Mouse (Mus musculus) hindbrain, embryonic 14.5 days (tissue): ENCODE results near the gene Porcn. TPM values are rescaled to one million over a fixed set of nuclear protein-coding genes. Genes with fewer than 3 reads are reported as not detected.

ENCODE experiments used
- ATAC-seq: fragments of 200-750 bp; cut with Nextera tagmentation; 2 replicates; pipeline ENCODE4 v1.8.0; 2017; ENCODE audit warnings: moderate number of reproducible peaks, mild to moderate bottlenecking, moderate TSS enrichment, moderate library complexity; ENCODE audit not compliant: low FRiP score
- DNase-seq: peaks from one replicate; pipeline ENCODE4 v3.0.0-alpha.2; 2015; ENCODE audit warnings: low spot score
- H3K27ac ChIP-seq: fragments of 300-500 bp; sonication (generic); 2 replicates; pipeline ENCODE4 v1.5.1; 2014; ENCODE audit warnings: mild to moderate bottlenecking, moderate library complexity
- H3K27me3 ChIP-seq: fragments of 300-500 bp; sonication (generic); 2 replicates; pipeline ENCODE4 v1.6.1; 2014; ENCODE audit warnings: mild to moderate bottlenecking, low read length, mixed read lengths; ENCODE audit not compliant: control insufficient read depth, insufficient read depth
- H3K36me3 ChIP-seq: fragments of 300-500 bp; sonication (generic); replicated peaks from 2 replicates; pipeline ENCODE4 v1.6.1; 2014; ENCODE audit not compliant: control insufficient read depth, insufficient read depth
- H3K4me1 ChIP-seq: fragments of 300-500 bp; sonication (generic); replicated peaks from 2 replicates; pipeline ENCODE4 v1.6.1; 2014; ENCODE audit warnings: antibody characterized with exemption, low read length, mixed read lengths; ENCODE audit not compliant: control insufficient read depth, insufficient read depth
- H3K4me2 ChIP-seq: fragments of 300-500 bp; sonication (generic); replicated peaks from 2 replicates; pipeline ENCODE4 v1.6.1; 2014; ENCODE audit warnings: mild to moderate bottlenecking, moderate library complexity
- H3K4me3 ChIP-seq: fragments of 300-500 bp; sonication (generic); replicated peaks from 2 replicates; pipeline ENCODE4 v1.5.1; 2014; ENCODE audit warnings: mild to moderate bottlenecking, low read length
- H3K9ac ChIP-seq: fragments of 300-500 bp; sonication (generic); 2 replicates; pipeline ENCODE4 v1.6.1; 2014
- H3K9me3 ChIP-seq: fragments of 300-500 bp; sonication (generic); 2 replicates; pipeline ENCODE4 v1.6.1; 2016; ENCODE audit warnings: low read length; ENCODE audit not compliant: control insufficient read depth
- WGBS: fragments of 180-500 bp; shearing (Covaris S2); extraction: QIAGEN DNeasy Blood & Tissue Kit; methylation state at CpG from one replicate; pipeline ENCODE4 v1.1.7; 2014; 5-methylcytosine and 5-hydroxymethylcytosine counted together
- polyA plus RNA-seq: library from polyadenylated mRNA; unstranded; fragments of >200 nt; fragmentation: Nextera tagmentation; extraction: Ambion mirVana; gene quantifications from 2 replicates; pipeline ENCODE4 v1.2.1, GENCODE M21; 2014

The Porcn gene
- 45.0 and 46.9 TPM in 2 replicates for polyA plus RNA-seq

- Histone ChIP-seq H3K4me1 (no peaks in the 10 kb centered on the region), H3K36me3 (peaks cover 8% of the 10 kb centered on the region; the same call in 1 of the 2 replicates), H3K27ac (peak within 1 kb of the TSS; percentile 69), H3K4me2 (peak within 1 kb of the TSS; percentile 53), H3K27me3 (no peaks in the 10 kb centered on the region), H3K9ac (peak within 1 kb of the TSS; percentile 75), H3K4me3 (peak within 1 kb of the TSS; percentile 56), H3K9me3 (no peaks in the 10 kb centered on the region)
- 11% methylated on average over 41 of the region's 46 CpGs for WGBS
- ATAC-seq = peak; percentile 96
- DNase-seq = peak; percentile 79
Measured at GRCm38 (mm10) chrX:8206015-8206693, at the start of gene Porcn. Gene Porcn, minus strand, starts transcription at chrX:8206525.

DNA sequence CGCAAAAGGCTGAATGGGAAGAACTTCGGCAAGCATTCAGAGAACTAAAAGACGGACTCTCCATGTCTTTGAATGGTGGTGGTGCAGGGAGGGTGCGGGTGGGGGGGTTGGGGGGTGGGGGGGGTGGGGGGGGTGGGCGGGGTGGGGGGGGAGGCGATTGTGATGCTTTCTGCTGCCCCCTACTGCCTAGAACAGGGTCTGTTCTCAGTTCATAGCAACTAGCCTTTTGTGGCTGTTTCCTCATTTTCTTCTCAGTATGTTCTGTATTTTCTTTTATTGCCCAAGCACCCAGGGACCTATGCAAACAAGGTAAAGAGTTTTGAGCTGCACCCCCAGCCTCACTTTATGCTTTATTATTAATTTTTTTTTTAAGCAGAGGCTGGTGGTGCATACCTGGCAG lies 49.5 kb upstream of the Porcn start:
- DNase-seq (no peak), ATAC-seq (no peak)
- Histone ChIP-seq H3K36me3 (no peaks in the 10 kb centered on the region), H3K9ac (no peak overlapping the region), H3K4me1 (peaks cover 6% of the 10 kb centered on the region; the same call in 1 of the 2 replicates), H3K27me3 (no peaks in the 10 kb centered on the region), H3K4me2 (no peak overlapping the region), H3K9me3 (no peaks in the 10 kb centered on the region), H3K27ac (no peak overlapping the region), H3K4me3 (no peak overlapping the region)
- 36% methylated on average over 3 of the region's 6 CpGs for WGBS

- DNase-seq (no peak), ATAC-seq (no peak)
- Histone ChIP-seq H3K4me2 (no peak overlapping the region), H3K36me3 (peaks cover 5% of the 10 kb centered on the region; the same call in 1 of the 2 replicates), H3K9ac (no peak overlapping the region), H3K27me3 (no peaks in the 10 kb centered on the region), H3K27ac (no peak overlapping the region), H3K9me3 (no peaks in the 10 kb centered on the region), H3K4me1 (peaks cover 6% of the 10 kb centered on the region; the same call in 1 of the 2 replicates), H3K4me3 (no peak overlapping the region)
- 81% methylated on average over 2 of the region's 2 CpGs for WGBS
Measured at GRCm38 (mm10) chrX:8253711-8254110, 47.4 kb upstream of the Porcn start.

DNA sequence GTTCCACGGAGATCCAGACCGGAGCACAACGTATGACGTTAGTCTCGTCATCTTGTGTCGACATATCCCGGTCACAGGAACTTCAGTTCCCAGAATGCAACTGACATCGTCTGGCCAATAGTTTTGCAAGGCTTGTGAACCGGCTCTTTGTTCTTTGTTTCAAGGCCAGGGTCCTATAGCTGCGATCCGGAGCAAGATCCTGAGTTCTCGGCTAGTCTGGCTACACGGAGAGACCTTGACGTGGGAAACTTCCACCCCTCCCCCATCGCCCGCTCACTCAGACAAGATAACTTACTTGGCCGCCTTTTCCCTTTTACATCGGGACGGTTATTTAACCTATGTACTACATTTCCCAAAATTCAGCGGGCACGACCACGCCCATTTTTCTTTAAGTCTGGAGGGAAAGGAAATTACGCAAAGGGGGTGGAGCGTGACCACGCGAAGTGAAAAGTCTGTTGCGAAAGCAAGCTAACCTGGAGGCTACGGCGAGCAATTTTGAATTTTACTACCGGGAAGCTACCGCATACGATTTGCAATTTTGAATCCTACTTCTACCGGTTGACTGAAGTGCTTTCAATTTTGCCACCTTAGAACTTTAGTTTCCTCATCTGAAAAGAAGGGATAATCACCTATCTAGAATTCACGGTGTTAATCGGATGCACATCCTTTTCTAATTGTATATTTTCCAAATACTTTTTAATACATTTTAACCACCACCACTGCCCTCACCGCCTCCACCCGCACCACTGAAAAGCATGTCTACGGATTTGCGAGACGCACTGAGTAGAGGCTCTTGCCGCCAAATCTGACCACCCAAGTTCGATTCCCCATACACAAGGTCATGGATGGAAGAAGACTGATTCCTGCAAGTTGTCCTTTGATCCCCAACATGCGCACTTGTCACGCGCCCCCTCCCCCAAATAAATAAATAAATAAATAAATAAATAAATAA lies 46.3 kb upstream of the Porcn start, which contains the start of gene Ftsj1:
Gene Ftsj1 (minus strand): TSS at position 73 of the 952 bp plus-strand sequence.
- WGBS = 17% methylated on average over 45 of the region's 45 CpGs
- peak within 1 kb of the TSS; percentile 68 for H3K27ac ChIP-seq
- ATAC-seq (peak; percentile 94), DNase-seq (peak; percentile 82)
- H3K9ac ChIP-seq = peak within 1 kb of the TSS; percentile 70
- H3K4me3 ChIP-seq = peak within 1 kb of the TSS; percentile 51
- H3K4me2 ChIP-seq = peak within 1 kb of the TSS; percentile 59
- H3K36me3 ChIP-seq = peaks cover 5% of the 10 kb centered on the region; the same call in 1 of the 2 replicates
- H3K9me3 ChIP-seq = no peaks in the 10 kb centered on the region
- H3K4me1 ChIP-seq = peaks cover 6% of the 10 kb centered on the region; the same call in 1 of the 2 replicates
- H3K27me3 ChIP-seq = no peaks in the 10 kb centered on the region

- Histone ChIP-seq H3K4me3 (peak overlapping the region; percentile 51), H3K27ac (peak overlapping the region; percentile 54; the same call in 1 of the 2 replicates), H3K9me3 (no peaks in the 10 kb centered on the region), H3K4me2 (peak overlapping the region; percentile 59), H3K9ac (peak overlapping the region; percentile 70), H3K27me3 (no peaks in the 10 kb centered on the region), H3K4me1 (peaks cover 6% of the 10 kb centered on the region; the same call in 1 of the 2 replicates), H3K36me3 (peaks cover 5% of the 10 kb centered on the region; the same call in 1 of the 2 replicates)
- ATAC-seq (peak; percentile 68), DNase-seq (no peak)
- 24% methylated on average over 18 of the region's 18 CpGs for WGBS
Measured at GRCm38 (mm10) chrX:8251789-8252333, 45.5 kb upstream of the Porcn start.

DNA sequence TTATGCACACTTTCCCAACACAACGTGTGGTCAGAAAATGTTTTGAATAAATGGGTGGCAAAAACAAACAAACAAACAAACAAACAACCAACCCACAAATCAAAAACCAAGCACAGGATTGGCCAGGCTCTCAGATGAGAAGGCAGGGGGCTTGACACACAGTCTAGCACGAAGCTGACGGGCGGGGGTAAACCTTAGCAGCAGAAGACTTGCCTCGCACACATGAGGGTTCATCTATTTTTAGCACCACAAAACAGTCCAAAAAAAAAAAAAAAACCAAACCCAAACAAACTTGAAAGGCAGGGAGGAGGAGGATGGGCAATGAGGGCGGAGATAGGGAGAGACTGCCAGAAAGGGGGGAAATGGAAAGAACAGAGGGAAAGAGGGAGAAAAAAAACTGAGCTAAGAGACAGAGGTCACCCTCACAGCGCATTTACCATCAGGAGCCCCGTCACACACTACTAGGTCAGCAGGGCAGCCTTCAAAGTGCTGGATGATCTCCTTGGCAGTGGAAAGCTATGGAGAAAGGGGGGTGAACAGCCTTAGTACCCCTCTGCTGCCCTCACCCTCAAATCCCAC lies 42.3 kb upstream of the Porcn start:
- 88% methylated on average over 7 of the region's 8 CpGs for WGBS
- no peaks in the 10 kb centered on the region for H3K9me3 ChIP-seq
- no peak overlapping the region for H3K27ac ChIP-seq
- ATAC-seq (no peak), DNase-seq (no peak)
- no peak overlapping the region for H3K9ac ChIP-seq
- no peak overlapping the region for H3K4me3 ChIP-seq
- no peak overlapping the region for H3K4me2 ChIP-seq
- no peaks in the 10 kb centered on the region for H3K27me3 ChIP-seq
- peaks cover 7% of the 10 kb centered on the region for H3K36me3 ChIP-seq
- peaks cover 6% of the 10 kb centered on the region; the same call in 1 of the 2 replicates for H3K4me1 ChIP-seq

DNA sequence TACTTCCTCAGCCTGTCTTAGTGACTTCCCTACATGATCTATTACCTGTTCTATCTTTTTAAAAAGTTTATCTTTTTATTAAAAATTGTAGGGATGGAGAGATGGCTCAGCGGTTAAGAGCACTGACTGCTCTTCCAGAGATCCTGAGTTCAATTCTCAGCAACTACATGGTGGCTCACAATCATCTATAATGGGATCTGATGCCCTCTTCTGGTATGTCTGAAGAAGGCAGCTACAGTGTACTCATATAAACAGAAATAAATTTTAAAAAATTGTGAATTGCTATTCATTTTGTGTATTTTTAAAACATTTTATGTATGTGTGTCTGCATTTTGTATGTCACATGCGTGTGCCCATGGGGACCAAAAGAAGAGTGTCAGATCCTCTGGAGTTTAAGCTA lies 41.4 kb upstream of the Porcn start:
- Histone ChIP-seq H3K4me2 (no peak overlapping the region), H3K27me3 (no peaks in the 10 kb centered on the region), H3K4me1 (peaks cover 6% of the 10 kb centered on the region; the same call in 1 of the 2 replicates), H3K9ac (no peak overlapping the region), H3K9me3 (no peaks in the 10 kb centered on the region), H3K36me3 (peaks cover 16% of the 10 kb centered on the region), H3K4me3 (no peak overlapping the region), H3K27ac (no peak overlapping the region)
- DNase-seq (no peak), ATAC-seq (no peak)
- WGBS = 78% methylated on average over 2 of the region's 2 CpGs

DNA sequence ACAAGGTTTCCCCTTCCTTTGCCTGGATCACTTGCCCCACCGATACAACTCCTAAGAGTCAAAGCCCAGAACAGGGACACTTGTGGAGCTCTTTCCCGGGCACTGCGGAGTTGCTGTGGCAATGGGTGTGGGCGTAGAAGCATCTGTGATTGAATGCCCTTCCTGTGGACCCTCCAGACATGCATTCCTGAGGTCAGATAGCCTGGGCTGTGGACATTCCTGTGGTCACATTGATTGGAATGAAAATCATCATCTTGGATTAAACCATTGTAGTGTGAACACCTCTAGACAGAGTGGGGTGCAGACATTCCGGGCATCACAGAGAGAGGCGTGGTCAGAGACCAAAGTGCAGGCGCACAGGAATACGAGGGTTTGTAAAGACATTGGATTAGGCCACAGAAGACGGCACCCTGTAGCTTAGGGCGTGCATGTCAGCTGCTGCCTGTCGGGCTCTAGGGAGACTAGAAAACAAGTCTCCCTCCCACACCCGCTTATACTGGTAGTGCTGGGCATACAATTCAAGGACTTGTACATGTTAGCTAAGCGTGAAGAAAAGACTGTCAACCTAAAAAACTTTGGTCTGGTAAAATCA lies 32.6 kb upstream of the Porcn start:
- no peaks in the 10 kb centered on the region for H3K27me3 ChIP-seq
- no peaks in the 10 kb centered on the region for H3K4me1 ChIP-seq
- H3K4me2 ChIP-seq = no peak overlapping the region
- no peak overlapping the region for H3K9ac ChIP-seq
- peaks cover 11% of the 10 kb centered on the region for H3K36me3 ChIP-seq
- no peak overlapping the region for H3K27ac ChIP-seq
- H3K4me3 ChIP-seq = no peak overlapping the region
- H3K9me3 ChIP-seq = no peaks in the 10 kb centered on the region; the same call in 1 of the 2 replicates
- DNase-seq = no peak
- 65% methylated on average over 13 of the region's 13 CpGs for WGBS
- ATAC-seq = no peak
